9 mouse cellular contexts compared by ENCODE assay signal in the genomic region with DNA sequence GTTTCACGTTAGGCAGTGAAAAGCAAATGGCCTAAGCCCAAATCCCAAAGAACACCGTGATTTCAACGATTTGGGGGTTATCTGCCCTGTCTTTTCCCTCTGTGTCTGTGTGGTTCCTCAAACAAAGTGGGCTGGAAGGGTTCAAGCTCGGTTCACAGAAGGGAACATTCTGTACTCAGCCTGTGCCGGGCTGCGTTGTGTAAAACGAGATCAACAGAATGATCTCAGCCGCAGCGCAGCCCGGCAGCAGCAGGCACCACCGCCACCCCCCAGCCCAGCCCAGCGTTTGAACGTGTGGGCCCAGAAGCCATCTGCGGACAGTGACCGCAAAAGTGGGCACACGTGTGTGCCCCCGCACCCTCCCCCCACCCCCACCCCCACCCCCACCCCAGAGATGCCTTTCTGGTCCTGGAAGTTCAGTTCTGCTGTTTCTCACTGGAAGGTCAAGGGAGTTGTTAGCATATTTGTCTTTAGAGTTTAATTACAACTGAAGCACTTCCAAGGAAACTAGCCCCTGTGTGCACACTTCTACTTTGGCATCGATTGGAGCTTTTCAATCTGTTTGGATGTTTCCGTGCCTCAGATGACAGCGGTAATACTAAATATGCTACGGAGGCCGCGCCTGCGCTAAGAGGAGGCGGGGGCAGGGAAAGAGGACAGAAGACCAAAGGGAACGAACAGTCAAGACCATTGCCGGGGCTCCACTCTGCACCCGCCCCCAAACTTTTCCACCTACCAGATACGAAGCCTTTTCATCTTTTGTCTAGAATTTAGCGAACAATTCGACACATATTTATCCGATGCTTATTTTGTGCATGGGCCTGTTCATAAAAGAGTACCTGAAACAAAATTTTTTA.
DNase-seq lines count a peak whose midpoint lies in the region; ATAC-seq and TF ChIP-seq lines count a peak whose summit lies in the region.
"Had no signal": no experiment of that assay in that cellular context is flagged by ENCODE, and none has a peak within 500 bp of the region (broad histone marks: within the 10 kb centered on the region; RNA-seq: fewer than 3 reads in every experiment).

No protein-coding gene starts in this region.

- H3K4me2 ChIP-seq in liver, embryonic 12.5 days, result peak overlapping the region; percentile 70

- no peak for TF ChIP-seq POLR2A in cerebellum, adult 2 months (IDR thresholded peaks at IDR 0.05; ENCODE audit: borderline replicate concordance, insufficient read depth, low read length)

- no peaks in the 10 kb centered on the region for H3K27me3 ChIP-seq in E14TG2a.4 (ENCODE audit: insufficient read depth, low read length)
- no peaks in the 10 kb centered on the region for H3K27me3 ChIP-seq in cerebellum, adult 2 months (ENCODE audit: control insufficient read depth, insufficient read depth, low read length)
- H3K27me3 ChIP-seq in liver, embryonic 12.5 days (replicated peaks), result peaks cover 15% of the 10 kb centered on the region; the same call in 1 of the 2 replicates
- H3K27me3 ChIP-seq: CH12.LX had no signal

- H3K9ac ChIP-seq in liver, embryonic 12.5 days, result peak overlapping the region; percentile 35; the same call in 1 of the 2 replicates

- H3K4me3 ChIP-seq in E14TG2a.4 (replicated peaks; ENCODE audit: low read length), result peak overlapping the region; percentile 69
- peak overlapping the region; percentile 19 for H3K4me3 ChIP-seq in cerebellum, adult 2 months (replicated peaks; ENCODE audit: insufficient read depth, low read depth, low read length)
- peak overlapping the region; percentile 45 for H3K4me3 ChIP-seq in liver, embryonic 12.5 days

- no peaks in the 10 kb centered on the region for H3K9me3 ChIP-seq in E14TG2a.4 (ENCODE audit: low read length)
- no peaks in the 10 kb centered on the region for H3K9me3 ChIP-seq in liver, embryonic 12.5 days (replicated peaks)

- ATAC-seq in liver, embryonic 12.5 days, result no peak; the same call in 1 of the 2 replicates

- no peak for TF ChIP-seq CTCF in E14TG2a.4 (conservative IDR thresholded peaks at IDR 0.05; ENCODE audit: low read length)
- TF ChIP-seq CTCF in cerebellum, adult 2 months (IDR thresholded peaks at IDR 0.05; ENCODE audit: borderline replicate concordance, insufficient read depth, low read depth, low read length), result no peak

- H3K27ac ChIP-seq in cerebellum, adult 2 months (ENCODE audit: insufficient read depth, low read length), result peak overlapping the region; percentile 74; the same call in 1 of the 2 replicates
- no peak overlapping the region for H3K27ac ChIP-seq in liver, embryonic 12.5 days

- peaks cover 65% of the 10 kb centered on the region for H3K4me1 ChIP-seq in E14TG2a.4 (replicated peaks; ENCODE audit: low read depth, low read length)
- H3K4me1 ChIP-seq in cerebellum, adult 2 months (ENCODE audit: control insufficient read depth, insufficient read depth, low read length), result peaks cover 8% of the 10 kb centered on the region; the same call in 1 of the 2 replicates
- H3K4me1 ChIP-seq in liver, embryonic 12.5 days, result peaks cover 10% of the 10 kb centered on the region

- WGBS in cerebellum, adult 2 months, result 23% methylated on average over 32 of the region's 32 CpGs
- WGBS in liver, embryonic 12.5 days (ENCODE audit: insufficient replicate concordance), result 1% methylated on average over 32 of the region's 32 CpGs

- peaks cover 35% of the 10 kb centered on the region for H3K36me3 ChIP-seq in E14TG2a.4 (ENCODE audit: insufficient read depth, low read length)
- H3K36me3 ChIP-seq in liver, embryonic 12.5 days, result no peaks in the 10 kb centered on the region

- intact Hi-C loops in heart, postnatal 25 days (cut with DNase I), result loop anchor here (1.0 to 5.0 kb wide), 2 partner anchors 78 to 140 kb away; no protein-coding TSS in a partner anchor

- peak; percentile 68 to 75 for DNase-seq in cerebellum, adult 2 months
- DNase-seq in forelimb bud, embryonic 11.5 days (ENCODE audit: low read depth, low spot score), result peak; percentile 64
- peak; percentile 86 for DNase-seq in heart, postnatal 25 days (ENCODE audit: low spot score)
- DNase-seq in kidney, postnatal 36 days, result peak; percentile 87 to 96
- peak; percentile 23 for DNase-seq in naive thymus-derived CD4-positive, alpha-beta T cell, adult 2 months (ENCODE audit: low read depth)
- peak; percentile 80 for DNase-seq in telencephalon, adult 2 months (ENCODE audit: low read depth, low spot score)

Comparison
In these comparisons a context has a peak if more than half of its experiments do, and no peak if none do; other contexts are left out.
1. H3K4me3 ChIP-seq: peak in every context shown above with its lines; median percentile 69 in E14TG2a.4; 45 in liver, embryonic 12.5 days; 19 in cerebellum, adult 2 months.
2. DNase-seq: peak in every context shown above with its lines; median percentile 92 in kidney, postnatal 36 days; 86 in heart, postnatal 25 days; 80 in telencephalon, adult 2 months; 72 in cerebellum, adult 2 months; 64 in forelimb bud, embryonic 11.5 days; 23 in naive thymus-derived CD4-positive, alpha-beta T cell, adult 2 months.